Mouse (Mus musculus) CH12.LX (cell line): ENCODE measurements around the gene Cfap126. TPM values are rescaled to one million over a fixed set of nuclear protein-coding genes. Genes with fewer than 3 reads are reported as not detected.

Experiments used
- DNase-seq: peaks from one replicate; pipeline ENCODE4 v3.0.0-alpha.2; 2013; ENCODE audit errors: extremely low read depth
- H3K27ac ChIP-seq: 2 replicates; pipeline ENCODE4 v1.5.1; 2012; ENCODE audit warnings: low read depth, mild to moderate bottlenecking, control low read depth, moderate library complexity; ENCODE audit not compliant: insufficient read depth
- H3K27me3 ChIP-seq: replicated peaks from 2 replicates; pipeline ENCODE3; 2012; ENCODE audit warnings: inconsistent platforms
- H3K36me3 ChIP-seq, 2 experiments: replicated peaks in 1 of 2; 2 replicates each; pipeline versions ENCODE3 to v1.6.1; 2012; ENCODE audit warnings: inconsistent platforms in 1 of 2, low read length in 1 of 2, mild to moderate bottlenecking in 1 of 2, mixed read lengths in 1 of 2, moderate library complexity in 1 of 2; ENCODE audit not compliant: control insufficient read depth in 1 of 2, insufficient read depth in 1 of 2
- H3K4me1 ChIP-seq, 2 experiments: 2 replicates each; pipeline ENCODE4 v1.6.1; 2012; ENCODE audit warnings: inconsistent platforms in 1 of 2, moderate library complexity in 1 of 2; ENCODE audit not compliant: insufficient read depth in 2 of 2, control insufficient read depth in 1 of 2
- H3K4me2 ChIP-seq: 2 replicates; pipeline ENCODE4 v1.6.1; 2012; ENCODE audit warnings: low read depth, mild to moderate bottlenecking, control low read depth; ENCODE audit not compliant: poor library complexity, insufficient read depth, severe bottlenecking
- H3K4me3 ChIP-seq, 3 experiments: fragments of 150-350 bp in 1 of 3; sonication (generic) in 1 of 3; replicated peaks in 1 of 3; 2 replicates each; pipeline versions ENCODE3 to v1.5.1; 2011 to 2012; ENCODE audit warnings: low read depth in 2 of 3, low read length in 2 of 3, mild to moderate bottlenecking in 2 of 3, moderate library complexity in 2 of 3, control low read depth in 1 of 3, improper control_type of control experiment in 1 of 3, inconsistent platforms in 1 of 3, mixed read lengths in 1 of 3; ENCODE audit not compliant: poor library complexity in 1 of 3
- H3K79me2 ChIP-seq: replicated peaks from 2 replicates; pipeline ENCODE4 v1.6.1; 2012; ENCODE audit warnings: mild to moderate bottlenecking, moderate library complexity; ENCODE audit not compliant: control insufficient read depth, poor library complexity, insufficient read depth, severe bottlenecking; ENCODE audit errors: extremely low read depth
- H3K9ac ChIP-seq: 2 replicates; pipeline ENCODE4 v1.6.1; 2012; ENCODE audit warnings: low read depth, mild to moderate bottlenecking, control low read depth, moderate library complexity; ENCODE audit not compliant: insufficient read depth
- H3K9me3 ChIP-seq: replicated peaks from 2 replicates; pipeline ENCODE3; 2012; ENCODE audit warnings: low read length, inconsistent platforms, mixed read lengths
- BHLHE40 ChIP-seq: IDR thresholded peaks from 2 replicates; pipeline ENCODE4 v1.6.1; 2011; ENCODE audit warnings: mild to moderate bottlenecking, low read depth, low read length, improper control_type of control experiment
- CHD1 ChIP-seq: IDR thresholded peaks from 2 replicates; pipeline ENCODE4 v1.6.1; 2012; ENCODE audit warnings: low read depth, low read length, improper control_type of control experiment, inconsistent platforms
- CHD2 ChIP-seq: IDR thresholded peaks from 2 replicates; pipeline ENCODE4 v1.6.1; 2011; ENCODE audit warnings: low read length, improper control_type of control experiment
- CTCF ChIP-seq, 2 experiments: IDR thresholded peaks in 1 of 2; conservative IDR thresholded peaks in 1 of 2; 2 replicates each; pipeline ENCODE4 v1.5.1; 2011 to 2012; ENCODE audit warnings: low read depth in 2 of 2, low read length in 2 of 2, improper control_type of control experiment in 1 of 2, inconsistent platforms in 1 of 2, mild to moderate bottlenecking in 1 of 2, moderate library complexity in 1 of 2
- E2F4 ChIP-seq: IDR thresholded peaks from 2 replicates; pipeline ENCODE4 v1.6.1; 2011; ENCODE audit warnings: low read depth, low read length, improper control_type of control experiment; ENCODE audit not compliant: insufficient replicate concordance
- ELF1 ChIP-seq: IDR thresholded peaks from 2 replicates; pipeline ENCODE4 v1.6.1; 2014; ENCODE audit warnings: low read depth, mild to moderate bottlenecking, inconsistent platforms, low read length, improper control_type of control experiment
- EP300 ChIP-seq: IDR thresholded peaks from 2 replicates; pipeline ENCODE4 v1.6.1; 2011; ENCODE audit warnings: low read length, improper control_type of control experiment
- ETS1 ChIP-seq: conservative IDR thresholded peaks from 2 replicates; pipeline ENCODE4 v1.6.1; 2012; ENCODE audit warnings: low read depth, mild to moderate bottlenecking, inconsistent platforms, low read length, improper control_type of control experiment, moderate library complexity
- GABPA ChIP-seq: IDR thresholded peaks from 2 replicates; pipeline ENCODE4 v1.6.1; 2012; ENCODE audit warnings: low read depth, low read length, improper control_type of control experiment, inconsistent platforms; ENCODE audit not compliant: insufficient replicate concordance
- HCFC1 ChIP-seq: IDR thresholded peaks from 2 replicates; pipeline ENCODE4 v1.6.1; 2012; ENCODE audit warnings: low read depth, mild to moderate bottlenecking, inconsistent platforms, low read length, improper control_type of control experiment
- IRF4 ChIP-seq: IDR thresholded peaks from 2 replicates; pipeline ENCODE4 v1.6.1; 2014; ENCODE audit warnings: low read depth, mild to moderate bottlenecking, inconsistent platforms, low read length, improper control_type of control experiment
- JUN ChIP-seq: IDR thresholded peaks from 2 replicates; pipeline ENCODE4 v1.6.1; 2011; ENCODE audit warnings: low read depth, mild to moderate bottlenecking, low read length, improper control_type of control experiment, moderate library complexity; ENCODE audit not compliant: insufficient read depth
- KAT2A ChIP-seq: IDR thresholded peaks from 2 replicates; pipeline ENCODE4 v1.6.1; 2012; ENCODE audit warnings: low read length, improper control_type of control experiment, inconsistent platforms; ENCODE audit not compliant: insufficient replicate concordance
- MAFK ChIP-seq: IDR thresholded peaks from 2 replicates; pipeline ENCODE4 v1.6.1; 2011; ENCODE audit warnings: low read length, improper control_type of control experiment; ENCODE audit not compliant: insufficient replicate concordance
- MAX ChIP-seq: IDR thresholded peaks from 2 replicates; pipeline ENCODE4 v1.6.1; 2011; ENCODE audit warnings: low read length, improper control_type of control experiment
- MAZ ChIP-seq: IDR thresholded peaks from 2 replicates; pipeline ENCODE4 v1.6.1; 2012; ENCODE audit warnings: low read depth, mild to moderate bottlenecking, inconsistent platforms, low read length, improper control_type of control experiment, moderate library complexity
- MEF2A ChIP-seq: IDR thresholded peaks from 2 replicates; pipeline ENCODE4 v1.6.1; 2014; ENCODE audit warnings: low read depth, mild to moderate bottlenecking, inconsistent platforms, low read length, improper control_type of control experiment, borderline replicate concordance
- MXI1 ChIP-seq: IDR thresholded peaks from 2 replicates; pipeline ENCODE4 v1.6.1; 2011; ENCODE audit warnings: mild to moderate bottlenecking, low read depth, low read length, improper control_type of control experiment
- MYC ChIP-seq: IDR thresholded peaks from 2 replicates; pipeline ENCODE4 v1.6.1; 2011; ENCODE audit warnings: low read depth, mild to moderate bottlenecking, improper control_type of control experiment, low read length
- NELFE ChIP-seq: IDR thresholded peaks from 2 replicates; pipeline ENCODE4 v1.6.1; 2011; ENCODE audit warnings: low read depth, low read length, improper control_type of control experiment
- NRF1 ChIP-seq: IDR thresholded peaks from 2 replicates; pipeline ENCODE4 v1.6.1; 2014; ENCODE audit warnings: low read depth, mild to moderate bottlenecking, inconsistent platforms, low read length, improper control_type of control experiment, moderate library complexity
- PAX5 ChIP-seq: IDR thresholded peaks from 2 replicates; pipeline ENCODE4 v1.6.1; 2012; ENCODE audit warnings: low read length, inconsistent platforms, mixed read lengths
- POLR2A ChIP-seq: IDR thresholded peaks from 2 replicates; pipeline ENCODE4 v1.6.1; 2011; ENCODE audit warnings: low read depth, mild to moderate bottlenecking, improper control_type of control experiment, low read length
- POLR2AphosphoS2 ChIP-seq: IDR thresholded peaks from 2 replicates; pipeline ENCODE4 v1.6.1; 2011; ENCODE audit warnings: low read depth, low read length, improper control_type of control experiment
- RAD21 ChIP-seq: IDR thresholded peaks from 2 replicates; pipeline ENCODE4 v1.6.1; 2011; ENCODE audit warnings: low read depth, mild to moderate bottlenecking, low read length, improper control_type of control experiment, moderate library complexity
- RCOR1 ChIP-seq: conservative IDR thresholded peaks from 2 replicates; pipeline ENCODE4 v1.6.1; 2012; ENCODE audit warnings: low read depth, mild to moderate bottlenecking, inconsistent platforms, low read length, improper control_type of control experiment
- SIN3A ChIP-seq: IDR thresholded peaks from 2 replicates; pipeline ENCODE4 v1.6.1; 2012; ENCODE audit warnings: low read length, improper control_type of control experiment, inconsistent platforms
- TBP ChIP-seq: conservative IDR thresholded peaks from 2 replicates; pipeline ENCODE4 v1.6.1; 2011; ENCODE audit warnings: low read depth, low read length, improper control_type of control experiment
- TCF12 ChIP-seq: IDR thresholded peaks from 2 replicates; pipeline ENCODE4 v1.6.1; 2014; ENCODE audit warnings: low read depth, mild to moderate bottlenecking, inconsistent platforms, low read length, improper control_type of control experiment
- UBTF ChIP-seq: IDR thresholded peaks from 2 replicates; pipeline ENCODE4 v1.6.1; 2012; ENCODE audit warnings: low read depth, mild to moderate bottlenecking, inconsistent platforms, low read length, improper control_type of control experiment, moderate library complexity
- USF2 ChIP-seq: conservative IDR thresholded peaks from 2 replicates; pipeline ENCODE4 v1.6.1; 2011; ENCODE audit warnings: low read depth, low read length, improper control_type of control experiment
- ZC3H11A ChIP-seq: IDR thresholded peaks from 2 replicates; pipeline ENCODE4 v1.6.1; 2012; ENCODE audit warnings: low read depth, mild to moderate bottlenecking, inconsistent platforms, low read length, improper control_type of control experiment
- ZKSCAN1 ChIP-seq: IDR thresholded peaks from 2 replicates; pipeline ENCODE4 v1.6.1; 2012; ENCODE audit warnings: low read depth, inconsistent platforms, low read length, improper control_type of control experiment, borderline replicate concordance
- ZNF384 ChIP-seq: IDR thresholded peaks from 2 replicates; pipeline ENCODE4 v1.6.1; 2012; ENCODE audit warnings: low read depth, low read length, improper control_type of control experiment, inconsistent platforms
- dilution Hi-C: fragments of 300-500 bp; cut with MboI; formaldehyde crosslinking; loops from 2 replicates; pipeline ENCODE4 v1.14.3; 2020; ENCODE audit warnings: low sequenced_read_pairs; ENCODE audit not compliant: extremely low pct_unique_long_range_greater_than_20kb, extremely low pct_ligation_motif_present
- in situ Hi-C: fragments of 300-500 bp; cut with MboI; formaldehyde crosslinking; loops from 3 replicates; pipeline ENCODE4 v1.14.3; 2019; ENCODE audit warnings: low sequenced_read_pairs, low pct_ligation_motif_present, low pct_unique_long_range_greater_than_20kb, mixed read lengths
- polyA plus RNA-seq: library from polyadenylated mRNA; unstranded; fragments of >175 nt; gene quantifications from 2 replicates; pipeline ENCODE4 v1.2.1, GENCODE M21; 2012; ENCODE audit warnings: low read depth; ENCODE audit not compliant: insufficient read length
- total RNA-seq, 2 experiments: library from RNA; depleted of rRNA; stranded (reverse); fragments of 300-350 nt in 1 of 2; fragments of >200 nt in 1 of 2; gene quantifications; 2 replicates each; pipeline ENCODE4 v1.2.3; 2012 to 2014

Gene Cfap126
- total and polyA plus RNA-seq, 3 experiments, result 0.79 to 3.4 (median 2.0) TPM

GRCm38 (mm10) chr1:171149974-171150760 is 36.4 kb downstream of the Cfap126 start, which contains the start of the genes Sdhc and Mpz:
Gene Sdhc, minus strand, starts transcription at chr1:171150603.
Gene Mpz, plus strand, starts transcription at chr1:171150711.
- peak within 1 kb of the TSS; percentile 89 for H3K9ac ChIP-seq
- no peaks in the 10 kb centered on the region; the same call in 1 of the 2 replicates for H3K79me2 ChIP-seq
- 0 out of 2 replicates have a peak within 1 kb of the TSS, but pooled peaks have one; percentile 9 for H3K27ac ChIP-seq
- H3K9me3 ChIP-seq, result no peaks in the 10 kb centered on the region
- dilution Hi-C loops, result no loop called here
- in situ Hi-C loops, result no loop called here
- H3K4me2 ChIP-seq, result peak within 1 kb of the TSS; percentile 84
- H3K27me3 ChIP-seq, result no peaks in the 10 kb centered on the region
- peak within 1 kb of the TSS; percentile 87 to 97 (median 97) for H3K4me3 ChIP-seq
- DNase-seq, result peak; percentile 92
- peaks cover 5 to 15% of the 10 kb centered on the region in 2 experiments for H3K36me3 ChIP-seq
- no peak for TF ChIP-seq MAZ
- no peak for TF ChIP-seq ETS1
- TF ChIP-seq MXI1, result peak; percentile 45; the same call in 1 of the 2 replicates
- no peak for TF ChIP-seq PAX5
- TF ChIP-seq CHD1, result no peak
- TF ChIP-seq MAFK, result no peak
- TF ChIP-seq MYC, result no peak
- 0 out of 2 replicates have a peak, but pooled peaks have one; percentile 34 for TF ChIP-seq UBTF
- no peak for TF ChIP-seq KAT2A
- TF ChIP-seq ELF1, result peak; percentile 59
- no peak for TF ChIP-seq SIN3A
- no peak for TF ChIP-seq CTCF (conservative IDR thresholded peaks at IDR 0.05 in 1 of 2, IDR thresholded peaks at IDR 0.05 in 1 of 2; ENCODE audit: low read depth in 2 of 2, low read length in 2 of 2)
- no peak for TF ChIP-seq EP300
- no peak for TF ChIP-seq E2F4
- no peak for TF ChIP-seq JUN
- no peak for TF ChIP-seq GABPA
- TF ChIP-seq USF2, result no peak
- TF ChIP-seq ZNF384, result no peak
- TF ChIP-seq POLR2A, result peak; percentile 91
- no peak for TF ChIP-seq IRF4
- peak; percentile 62; the same call in 1 of the 2 replicates for TF ChIP-seq TCF12
- TF ChIP-seq ZKSCAN1, result peak; percentile 84
- TF ChIP-seq CHD2, result no peak
- TF ChIP-seq TBP, result peak; percentile 78
- no peak for TF ChIP-seq RCOR1
- no peak for TF ChIP-seq ZC3H11A
- TF ChIP-seq MEF2A, result no peak
- no peak for TF ChIP-seq BHLHE40
- TF ChIP-seq MAX, result no peak
- TF ChIP-seq NRF1, result no peak
- TF ChIP-seq HCFC1, result peak; percentile 75
- TF ChIP-seq NELFE, result peak; percentile 81
- TF ChIP-seq POLR2AphosphoS2, result no peak
- no peak for TF ChIP-seq RAD21
- H3K4me1 ChIP-seq, result peaks cover 4 to 25% of the 10 kb centered on the region in 2 experiments; a peak in 3 of 4 replicates
